Comparison of ENCODE assay signal across 11 mouse cellular contexts in genomic region chr2:127337531-127337930, GRCm38 (mm10). TPM values are rescaled to one million over a fixed set of nuclear protein-coding genes. Genes with fewer than 3 reads are reported as not detected.
DNase-seq lines count a peak whose midpoint lies in the region; ATAC-seq and TF ChIP-seq lines count a peak whose summit lies in the region.
"Had no signal": no experiment of that assay in that cellular context is flagged by ENCODE, and none has a peak within 500 bp of the region (broad histone marks: within the 10 kb centered on the region; RNA-seq: fewer than 3 reads in every experiment).

No protein-coding gene starts in this region.

- peaks cover 23% of the 10 kb centered on the region for H3K79me2 ChIP-seq in C2C12 (ENCODE audit: control insufficient read depth, insufficient read depth)

- TF ChIP-seq CTCF in C2C12 (IDR thresholded peaks at IDR 0.05; ENCODE audit: control insufficient read depth, insufficient read depth, insufficient read length) = no peak

- H3K27ac ChIP-seq in heart, embryonic 13.5 days (replicated peaks) = peak overlapping the region; percentile 74
- no peak overlapping the region for H3K27ac ChIP-seq in embryonic facial prominence, embryonic 14.5 days (replicated peaks; ENCODE audit: low read depth, low read length)

- 48% methylated on average over 11 of the region's 11 CpGs for WGBS in heart, embryonic 13.5 days
- 70% methylated on average over 11 of the region's 11 CpGs for WGBS in embryonic facial prominence, embryonic 14.5 days

- H3K4me3 ChIP-seq in heart, embryonic 13.5 days = peak overlapping the region; percentile 68
- H3K4me3 ChIP-seq in C2C12 (ENCODE audit: insufficient read depth, poor library complexity, severe bottlenecking) = peak overlapping the region; percentile 72
- H3K4me3 ChIP-seq in embryonic facial prominence, embryonic 14.5 days (ENCODE audit: low read depth, low read length) = peak overlapping the region; percentile 58

- no peaks in the 10 kb centered on the region for H3K36me3 ChIP-seq in heart, embryonic 13.5 days
- H3K36me3 ChIP-seq in C2C12 (ENCODE audit: control insufficient read depth, insufficient read depth) = peaks cover 16% of the 10 kb centered on the region
- H3K36me3 ChIP-seq in embryonic facial prominence, embryonic 14.5 days (ENCODE audit: control insufficient read depth, insufficient read depth, low read length) = no peaks in the 10 kb centered on the region
- H3K36me3 ChIP-seq: G1E had no signal

- DNase-seq in heart, postnatal 10 days = no peak
- DNase-seq in embryonic facial prominence, embryonic 14.5 days (ENCODE audit: low spot score) = no peak
- no peak for DNase-seq in adrenal gland, postnatal 10 days
- no peak for DNase-seq in left cerebral cortex, adult 11 months (ENCODE audit: low spot score)
- DNase-seq in layer of hippocampus, postnatal 14 days (ENCODE audit: low spot score in 2 of 2) = no peak

- peaks cover 47% of the 10 kb centered on the region for H3K27me3 ChIP-seq in heart, embryonic 13.5 days (replicated peaks)
- no peaks in the 10 kb centered on the region for H3K27me3 ChIP-seq in C2C12 (ENCODE audit: control insufficient read depth, insufficient read depth, insufficient read length)
- H3K27me3 ChIP-seq in embryonic facial prominence, embryonic 14.5 days (replicated peaks; ENCODE audit: control insufficient read depth, insufficient read depth, low read length) = peaks cover 29% of the 10 kb centered on the region; the same call in 1 of the 2 replicates

- H3ac ChIP-seq in C2C12 (ENCODE audit: control insufficient read depth, insufficient read length, low read depth) = peak overlapping the region; percentile 51

- H3K9me3 ChIP-seq in heart, embryonic 13.5 days = no peaks in the 10 kb centered on the region
- no peaks in the 10 kb centered on the region for H3K9me3 ChIP-seq in embryonic facial prominence, embryonic 14.5 days (ENCODE audit: control insufficient read depth, low read length)

- no peak for ATAC-seq in heart, embryonic 13.5 days (ENCODE audit: extremely low read depth, insufficient number of reproducible peaks, low FRiP score, low TSS enrichment)
- ATAC-seq in embryonic facial prominence, embryonic 14.5 days (ENCODE audit: low read depth) = no peak
- ATAC-seq in megakaryocyte-erythroid progenitor cell, adult 5-6 weeks (replicated peaks; ENCODE audit: low FRiP score, low TSS enrichment, poor library complexity, severe bottlenecking) = peak; percentile 53

- H3K4me1 ChIP-seq in heart, embryonic 13.5 days = peaks cover 38% of the 10 kb centered on the region
- no peaks in the 10 kb centered on the region; the same call in none of the 2 replicates for H3K4me1 ChIP-seq in embryonic facial prominence, embryonic 14.5 days (ENCODE audit: control insufficient read depth, insufficient read depth, low read length)

- intact Hi-C loops in heart, postnatal 10 days (cut with DNase I) = loop anchor here (5.0 kb wide), 1 partner anchor 65 kb away; the partner anchor contains the start of gene Stard7

- H3K79me3 ChIP-seq in C2C12 (ENCODE audit: low read depth) = peaks cover 10% of the 10 kb centered on the region

- H3K4me2 ChIP-seq in heart, embryonic 13.5 days = peak overlapping the region; percentile 91
- H3K4me2 ChIP-seq in embryonic facial prominence, embryonic 14.5 days (ENCODE audit: low read depth, low read length) = peak overlapping the region; percentile 97

- H3K9ac ChIP-seq in heart, embryonic 13.5 days = peak overlapping the region; percentile 83
- no peak overlapping the region for H3K9ac ChIP-seq in embryonic facial prominence, embryonic 14.5 days (ENCODE audit: low read depth, low read length)

TF ChIP-seq in C2C12, 6 proteins besides CTCF, POLR2A, EP300 and RAD21:
- TF ChIP-seq MYOD1 (IDR thresholded peaks at IDR 0.05; ENCODE audit: control insufficient read depth, insufficient read length, low read depth) (no peak), CEBPB (IDR thresholded peaks at IDR 0.05; ENCODE audit: low read depth) (no peak), MYOG (IDR thresholded peaks at IDR 0.05; ENCODE audit: control insufficient read depth, extremely low read depth, insufficient read length) (no peak), USF1 (IDR thresholded peaks at IDR 0.05; ENCODE audit: low read depth) (no peak), FOSL1 (IDR thresholded peaks at IDR 0.05; ENCODE audit: insufficient read depth, low read length, poor library complexity, severe bottlenecking) (no peak), MAX (IDR thresholded peaks at IDR 0.05) (no peak)

RNA-seq across cellular contexts. Expression of gene Astl, which starts 0.9 kb away (rescaled TPM):
- polyA plus RNA-seq in heart, embryonic 13.5 days (2015; fragmentation: Nextera tagmentation; extraction: Ambion mirVana) = not detected in 2 replicates
- not detected for total RNA-seq in heart, postnatal 10 days (2021)
- not detected for polyA plus RNA-seq in C2C12 (2012; fragmentation: generic; extraction: Trizol)
- 0.09 and 0.14 TPM in 2 replicates for polyA plus RNA-seq in embryonic facial prominence, embryonic 14.5 days (2014; fragmentation: Nextera tagmentation; extraction: Ambion mirVana)
- total RNA-seq in megakaryocyte-erythroid progenitor cell, adult 5-6 weeks (2014; fragmentation: Nextera tagmentation) = 0.40 TPM in 1 of 2 replicates, not detected in the other
- total RNA-seq in megakaryocyte-erythroid progenitor cell, adult 5-6 weeks (2017) = not detected in 2 replicates
- total RNA-seq in adrenal gland, postnatal 10 days (2021) = under 1 TPM in 1 of 2 experiments, not detected in 1; 0.21 TPM
- not detected for total RNA-seq in layer of hippocampus, postnatal 14 days (2021)
- polyA plus RNA-seq: G1E; gonadal fat pad, adult 2 months; testis, adult 2 months had no signal

RNA-seq across cellular contexts. Expression of gene Dusp2, which starts 1.6 kb away (rescaled TPM):
- 13.5 and 15.9 TPM in 2 replicates for polyA plus RNA-seq in heart, embryonic 13.5 days (2015; fragmentation: Nextera tagmentation; extraction: Ambion mirVana)
- 1 to 10 TPM; 1.2 to 1.8 TPM for total RNA-seq in heart, postnatal 10 days (2021)
- 13.9 TPM for polyA plus RNA-seq in C2C12 (2012; fragmentation: generic; extraction: Trizol)
- polyA plus RNA-seq in embryonic facial prominence, embryonic 14.5 days (2014; fragmentation: Nextera tagmentation; extraction: Ambion mirVana) = 7.1 and 7.4 TPM in 2 replicates
- total RNA-seq in megakaryocyte-erythroid progenitor cell, adult 5-6 weeks (2014; fragmentation: Nextera tagmentation) = 18.4 and 29.2 TPM in 2 replicates
- 33.5 and 35.8 TPM in 2 replicates for total RNA-seq in megakaryocyte-erythroid progenitor cell, adult 5-6 weeks (2017)
- total RNA-seq in adrenal gland, postnatal 10 days (2021) = 1 to 10 TPM; 4.2 to 5.5 TPM
- 1 to 10 TPM; 2.0 to 3.9 TPM for total RNA-seq in layer of hippocampus, postnatal 14 days (2021)
- polyA plus RNA-seq: G1E had no signal

RNA-seq across cellular contexts. Expression of gene Adra2b, which starts 25.5 kb away (rescaled TPM):
- 1.6 and 1.8 TPM in 2 replicates for polyA plus RNA-seq in heart, embryonic 13.5 days (2015; fragmentation: Nextera tagmentation; extraction: Ambion mirVana)
- 1 to 10 TPM in 1 of 2 experiments, under 1 TPM in 1; 0.84 to 1.1 TPM for total RNA-seq in heart, postnatal 10 days (2021)
- polyA plus RNA-seq in C2C12 (2012; fragmentation: generic; extraction: Trizol) = not detected
- polyA plus RNA-seq in embryonic facial prominence, embryonic 14.5 days (2014; fragmentation: Nextera tagmentation; extraction: Ambion mirVana) = 0.51 and 0.72 TPM in 2 replicates
- total RNA-seq in megakaryocyte-erythroid progenitor cell, adult 5-6 weeks (2014; fragmentation: Nextera tagmentation) = not detected in 2 replicates
- not detected in 2 replicates for total RNA-seq in megakaryocyte-erythroid progenitor cell, adult 5-6 weeks (2017)
- total RNA-seq in adrenal gland, postnatal 10 days (2021) = 1 to 10 TPM; 2.6 to 2.7 TPM
- under 1 TPM; 0.18 to 0.43 TPM for total RNA-seq in layer of hippocampus, postnatal 14 days (2021)
- polyA plus RNA-seq: G1E had no signal
